Mouse (Mus musculus) liver, adult 2 months (tissue): ENCODE data around the gene Ugt1a7c. TPM values are rescaled to one million over a fixed set of nuclear protein-coding genes. Genes with fewer than 3 reads are reported as not detected.
A peak's percentile ranks its signal among the peaks of the same experiment; 100 is the strongest.

Experiments used
- DNase-seq: peaks from one replicate; pipeline ENCODE4 v3.0.0-alpha.2; 2011; ENCODE audit warnings: low read depth, low spot score; ENCODE audit errors: extremely low read depth
- H3K27ac ChIP-seq: fragments of 200-500 bp; replicated peaks from 2 replicates; pipeline ENCODE4 v1.5.1; 2012; ENCODE audit warnings: low read depth, mild to moderate bottlenecking, control low read depth, inconsistent platforms, low read length; ENCODE audit not compliant: insufficient read depth
- H3K27me3 ChIP-seq: fragments of 200-500 bp; 2 replicates; pipeline ENCODE4 v1.6.1; 2012; ENCODE audit warnings: mild to moderate bottlenecking, moderate library complexity, low read length, inconsistent platforms; ENCODE audit not compliant: control insufficient read depth, insufficient read depth
- H3K36me3 ChIP-seq: fragments of 200-500 bp; 2 replicates; pipeline ENCODE4 v1.6.1; 2012; ENCODE audit warnings: low read length, inconsistent platforms; ENCODE audit not compliant: control insufficient read depth, insufficient read depth
- H3K4me1 ChIP-seq: fragments of 200-500 bp; 2 replicates; pipeline ENCODE4 v1.6.1; 2011; ENCODE audit warnings: low read length; ENCODE audit not compliant: control insufficient read depth, insufficient read depth
- H3K4me3 ChIP-seq: fragments of 200-500 bp; 2 replicates; pipeline ENCODE4 v1.5.1; 2011; ENCODE audit warnings: low read depth, mild to moderate bottlenecking, control low read depth, low read length, moderate library complexity; ENCODE audit not compliant: insufficient read depth
- H3K79me2 ChIP-seq: fragments of 200-500 bp; 2 replicates; pipeline ENCODE4 v1.6.1; 2012; ENCODE audit warnings: inconsistent platforms, mild to moderate bottlenecking, low read length, moderate library complexity; ENCODE audit not compliant: control insufficient read depth, insufficient read depth
- H3K9ac ChIP-seq: fragments of 200-500 bp; 2 replicates; pipeline ENCODE4 v1.6.1; 2012; ENCODE audit warnings: low read depth, mild to moderate bottlenecking, control low read depth, inconsistent platforms, low read length
- CTCF ChIP-seq: fragments of 200-500 bp; IDR thresholded peaks from 2 replicates; pipeline ENCODE4 v1.5.1; 2011; ENCODE audit warnings: low read depth, low read length, control low read depth
- POLR2A ChIP-seq: fragments of 200-500 bp; IDR thresholded peaks from 2 replicates; pipeline ENCODE4 v1.6.1; 2011; ENCODE audit warnings: low read length, control low read depth; ENCODE audit not compliant: insufficient read depth; ENCODE audit errors: extremely low read depth
- WGBS: fragments of 180-500 bp; shearing (Covaris S2); methylation state at CpG from one replicate; pipeline ENCODE4 v1.1.7; 2018; 5-methylcytosine and 5-hydroxymethylcytosine counted together
- polyA plus RNA-seq: library from polyadenylated mRNA; depleted of rRNA; stranded (reverse); fragments of >200 nt; gene quantifications from 2 replicates; pipeline ENCODE4 v1.2.3, GENCODE M21; 2012
- total RNA-seq: library from RNA; depleted of rRNA; stranded (reverse); fragments of >200 nt; gene quantifications from 2 replicates; pipeline ENCODE4 v1.2.3, GENCODE M21; 2014

Gene Ugt1a7c
- total and polyA plus RNA-seq, 2 experiments = 2.0 to 51.1 TPM

- Histone ChIP-seq H3K9ac (no peak overlapping the region), H3K36me3 (peaks cover 15% of the 10 kb centered on the region), H3K79me2 (no peaks in the 10 kb centered on the region), H3K27ac (peak overlapping the region; percentile 18), H3K4me3 (no peak overlapping the region), H3K27me3 (no peaks in the 10 kb centered on the region), H3K4me1 (peaks cover 19% of the 10 kb centered on the region)
- no peak for DNase-seq
- WGBS = 64% methylated on average over 4 of the region's 4 CpGs
- no peak for TF ChIP-seq POLR2A
- no peak for TF ChIP-seq CTCF
These were observed 164.8 kb downstream of the Ugt1a7c start for GRCm38 (mm10) chr1:88259643-88260024.

GRCm38 (mm10) chr1:88260114-88260513, 165.3 kb downstream of the Ugt1a7c start:
- peaks cover 20% of the 10 kb centered on the region for H3K36me3 ChIP-seq
- no peak overlapping the region for H3K4me3 ChIP-seq

GRCm38 (mm10) chr1:88260604-88261377, 165.9 kb downstream of the Ugt1a7c start:
- peak overlapping the region; percentile 14 for H3K27ac ChIP-seq
- H3K36me3 ChIP-seq = peaks cover 26% of the 10 kb centered on the region
- H3K27me3 ChIP-seq = no peaks in the 10 kb centered on the region
- peaks cover 19% of the 10 kb centered on the region for H3K4me1 ChIP-seq
- no peak overlapping the region for H3K9ac ChIP-seq
- no peak overlapping the region for H3K4me3 ChIP-seq
- H3K79me2 ChIP-seq = no peaks in the 10 kb centered on the region
- 53% methylated on average over 10 of the region's 10 CpGs for WGBS
- DNase-seq = peak; percentile 60
- TF ChIP-seq POLR2A (no peak), CTCF (no peak)

More at GRCm38 (mm10) chr1:88260114-88260513, 165.3 kb downstream of the Ugt1a7c start:
- Histone ChIP-seq H3K27ac (peak overlapping the region; percentile 18), H3K4me1 (peaks cover 19% of the 10 kb centered on the region), H3K27me3 (no peaks in the 10 kb centered on the region), H3K79me2 (no peaks in the 10 kb centered on the region), H3K9ac (no peak overlapping the region)
- DNase-seq = peak; percentile 96
- 34% methylated on average over 6 of the region's 6 CpGs for WGBS
- TF ChIP-seq CTCF = no peak
- no peak for TF ChIP-seq POLR2A

- Histone ChIP-seq H3K27ac (no peak overlapping the region), H3K36me3 (peaks cover 36% of the 10 kb centered on the region), H3K4me3 (no peak overlapping the region), H3K9ac (no peak overlapping the region), H3K27me3 (no peaks in the 10 kb centered on the region), H3K79me2 (peaks cover 4% of the 10 kb centered on the region; the same call in 1 of the 2 replicates), H3K4me1 (peaks cover 19% of the 10 kb centered on the region)
- DNase-seq = no peak
- TF ChIP-seq POLR2A = no peak
- TF ChIP-seq CTCF = no peak
- WGBS = 86% methylated on average over 7 of the region's 7 CpGs
These were observed 166.8 kb downstream of the Ugt1a7c start for GRCm38 (mm10) chr1:88261706-88262105.

GRCm38 (mm10) chr1:88262255-88262654, 167.4 kb downstream of the Ugt1a7c start:
- no peak for DNase-seq

GRCm38 (mm10) chr1:88262961-88263360, 168.1 kb downstream of the Ugt1a7c start:
- H3K27ac ChIP-seq = no peak overlapping the region
- WGBS = 66% methylated on average over 6 of the region's 6 CpGs
- H3K4me3 ChIP-seq = no peak overlapping the region
- H3K9ac ChIP-seq = no peak overlapping the region
- no peak for TF ChIP-seq CTCF
- H3K36me3 ChIP-seq = peaks cover 48% of the 10 kb centered on the region
- DNase-seq = no peak
- peaks cover 25% of the 10 kb centered on the region for H3K4me1 ChIP-seq
- H3K27me3 ChIP-seq = no peaks in the 10 kb centered on the region
- peaks cover 12% of the 10 kb centered on the region; the same call in 1 of the 2 replicates for H3K79me2 ChIP-seq

More at GRCm38 (mm10) chr1:88262255-88262654, 167.4 kb downstream of the Ugt1a7c start:
- no peak overlapping the region for H3K9ac ChIP-seq
- TF ChIP-seq CTCF (no peak), POLR2A (no peak)
- H3K36me3 ChIP-seq = peaks cover 41% of the 10 kb centered on the region
- H3K79me2 ChIP-seq = peaks cover 8% of the 10 kb centered on the region; the same call in 1 of the 2 replicates
- H3K27me3 ChIP-seq = no peaks in the 10 kb centered on the region
- no peak overlapping the region for H3K27ac ChIP-seq
- WGBS = 72% methylated on average over 4 of the region's 4 CpGs
- peaks cover 19% of the 10 kb centered on the region for H3K4me1 ChIP-seq
- H3K4me3 ChIP-seq = no peak overlapping the region
